Mouse (Mus musculus) megakaryocyte, embryonic 14.5 days (primary cell): ENCODE data around the gene Itgb2.

Source experiments
- FLI1 ChIP-seq: IDR thresholded peaks from 2 replicates; pipeline ENCODE4 v1.6.1; 2012; ENCODE audit warnings: low read length, inconsistent platforms, mixed read lengths
- GATA1 ChIP-seq: IDR thresholded peaks from 3 replicates; pipeline ENCODE4 v1.6.1; 2012; ENCODE audit warnings: mixed read lengths, low read length, inconsistent platforms, borderline replicate concordance

GRCm38 (mm10) chr10:77522021-77522731, 7.9 kb upstream of the Itgb2 start:
- no peak for TF ChIP-seq GATA1
- no peak for TF ChIP-seq FLI1
